Mouse (Mus musculus): ENCODE data around the gene H2al1i. TPM values are rescaled to one million over a fixed set of nuclear protein-coding genes. Genes with fewer than 3 reads are reported as not detected.
"Not testable (repeated sequence)": the region's sequence is repeated elsewhere in the genome, so short reads cannot be mapped to it uniquely, and the experiment has no call there.

Gene H2al1i
- polyA plus RNA-seq (2014; fragmentation: Nextera tagmentation; extraction: Ambion mirVana), result not detected in 2 replicates

GRCm38 (mm10) chrX:11324359-11324758 lies at the start of gene H2al1i:
H2al1i (plus strand) TSS chrX:11324659.
- H3K36me3 ChIP-seq (ENCODE audit: control insufficient read depth, insufficient read depth, low read length); H3K4me2 ChIP-seq (ENCODE audit: low read depth, severe bottlenecking); H3K27me3 ChIP-seq (ENCODE audit: control insufficient read depth, insufficient read depth, low read length); H3K9ac ChIP-seq (ENCODE audit: low read length); H3K4me1 ChIP-seq (ENCODE audit: control insufficient read depth, insufficient read depth, low read length); H3K27ac ChIP-seq (replicated peaks; ENCODE audit: low read depth, low read length); ATAC-seq (ENCODE audit: insufficient number of reproducible peaks, low FRiP score, low TSS enrichment, low read depth); H3K9me3 ChIP-seq (ENCODE audit: control insufficient read depth, low read length); DNase-seq (ENCODE audit: low spot score); H3K4me3 ChIP-seq (ENCODE audit: low read depth, low read length): not testable (repeated sequence)
- WGBS, result 88% methylated on average over 2 of the region's 5 CpGs

GRCm38 (mm10) chrX:11277083-11277482 lies 47.4 kb upstream of the H2al1i start:
- no peak overlapping the region for H3K4me3 ChIP-seq (ENCODE audit: low read depth, low read length)
- H3K9me3 ChIP-seq (ENCODE audit: control insufficient read depth, low read length), result no peaks in the 10 kb centered on the region
- no peak overlapping the region for H3K27ac ChIP-seq (replicated peaks; ENCODE audit: low read depth, low read length)
- peaks cover 7% of the 10 kb centered on the region; the same call in 1 of the 2 replicates for H3K27me3 ChIP-seq (ENCODE audit: control insufficient read depth, insufficient read depth, low read length)
- ATAC-seq (ENCODE audit: insufficient number of reproducible peaks, low FRiP score, low TSS enrichment, low read depth), result no peak
- no peak overlapping the region for H3K9ac ChIP-seq (ENCODE audit: low read length)
- no peaks in the 10 kb centered on the region for H3K4me1 ChIP-seq (ENCODE audit: control insufficient read depth, insufficient read depth, low read length)
- H3K36me3 ChIP-seq (ENCODE audit: control insufficient read depth, insufficient read depth, low read length), result no peaks in the 10 kb centered on the region
- 91% methylated on average over 6 of the region's 6 CpGs for WGBS
- H3K4me2 ChIP-seq (ENCODE audit: low read depth, severe bottlenecking), result no peak overlapping the region
- no peak for DNase-seq (ENCODE audit: low spot score)

- Histone ChIP-seq H3K4me3 (ENCODE audit: low read depth, low read length) (no peak overlapping the region), H3K27ac (replicated peaks; ENCODE audit: low read depth, low read length) (no peak overlapping the region), H3K36me3 (ENCODE audit: control insufficient read depth, insufficient read depth, low read length) (no peaks in the 10 kb centered on the region), H3K9ac (ENCODE audit: low read length) (no peak overlapping the region), H3K4me1 (ENCODE audit: control insufficient read depth, insufficient read depth, low read length) (no peaks in the 10 kb centered on the region), H3K9me3 (ENCODE audit: control insufficient read depth, low read length) (no peaks in the 10 kb centered on the region), H3K4me2 (ENCODE audit: low read depth, severe bottlenecking) (no peak overlapping the region), H3K27me3 (ENCODE audit: control insufficient read depth, insufficient read depth, low read length) (peaks cover 7% of the 10 kb centered on the region; the same call in 1 of the 2 replicates)
- no peak for ATAC-seq (ENCODE audit: insufficient number of reproducible peaks, low FRiP score, low TSS enrichment, low read depth)
- WGBS, result 63% methylated on average over 2 of the region's 2 CpGs
- no peak for DNase-seq (ENCODE audit: low spot score)
These were observed 43.7 kb upstream of the H2al1i start for GRCm38 (mm10) chrX:11280741-11281140.

- H3K9ac ChIP-seq (ENCODE audit: low read length), result no peak overlapping the region
- no peaks in the 10 kb centered on the region for H3K4me1 ChIP-seq (ENCODE audit: control insufficient read depth, insufficient read depth, low read length)
- H3K9me3 ChIP-seq (ENCODE audit: control insufficient read depth, low read length), result no peaks in the 10 kb centered on the region
- DNase-seq (ENCODE audit: low spot score), result no peak
- H3K36me3 ChIP-seq (ENCODE audit: control insufficient read depth, insufficient read depth, low read length), result no peaks in the 10 kb centered on the region
- no peak overlapping the region for H3K4me2 ChIP-seq (ENCODE audit: low read depth, severe bottlenecking)
- no peak overlapping the region for H3K4me3 ChIP-seq (ENCODE audit: low read depth, low read length)
- H3K27me3 ChIP-seq (ENCODE audit: control insufficient read depth, insufficient read depth, low read length), result peaks cover 6% of the 10 kb centered on the region; the same call in 1 of the 2 replicates
- WGBS, result 77% methylated on average over 14 of the region's 14 CpGs
- no peak overlapping the region for H3K27ac ChIP-seq (replicated peaks; ENCODE audit: low read depth, low read length)
- ATAC-seq (ENCODE audit: insufficient number of reproducible peaks, low FRiP score, low TSS enrichment, low read depth), result no peak
These were observed 36.1 kb upstream of the H2al1i start for GRCm38 (mm10) chrX:11288306-11288882.

- ATAC-seq (ENCODE audit: insufficient number of reproducible peaks, low FRiP score, low TSS enrichment, low read depth), result no peak
- 76% methylated on average over 4 of the region's 4 CpGs for WGBS
- Histone ChIP-seq H3K27me3 (ENCODE audit: control insufficient read depth, insufficient read depth, low read length) (peaks cover 6% of the 10 kb centered on the region; the same call in 1 of the 2 replicates), H3K4me2 (ENCODE audit: low read depth, severe bottlenecking) (no peak overlapping the region), H3K27ac (replicated peaks; ENCODE audit: low read depth, low read length) (no peak overlapping the region), H3K36me3 (ENCODE audit: control insufficient read depth, insufficient read depth, low read length) (no peaks in the 10 kb centered on the region), H3K9me3 (ENCODE audit: control insufficient read depth, low read length) (no peaks in the 10 kb centered on the region), H3K4me3 (ENCODE audit: low read depth, low read length) (no peak overlapping the region), H3K4me1 (ENCODE audit: control insufficient read depth, insufficient read depth, low read length) (no peaks in the 10 kb centered on the region), H3K9ac (ENCODE audit: low read length) (no peak overlapping the region)
- DNase-seq (ENCODE audit: low spot score), result no peak
These were observed 35.2 kb upstream of the H2al1i start for GRCm38 (mm10) chrX:11289244-11289643.

- H3K9me3 ChIP-seq (ENCODE audit: control insufficient read depth, low read length); ATAC-seq (ENCODE audit: insufficient number of reproducible peaks, low FRiP score, low TSS enrichment, low read depth); H3K4me3 ChIP-seq (ENCODE audit: low read depth, low read length); H3K9ac ChIP-seq (ENCODE audit: low read length); DNase-seq (ENCODE audit: low spot score); H3K4me2 ChIP-seq (ENCODE audit: low read depth, severe bottlenecking); H3K36me3 ChIP-seq (ENCODE audit: control insufficient read depth, insufficient read depth, low read length); H3K4me1 ChIP-seq (ENCODE audit: control insufficient read depth, insufficient read depth, low read length); H3K27ac ChIP-seq (replicated peaks; ENCODE audit: low read depth, low read length); H3K27me3 ChIP-seq (ENCODE audit: control insufficient read depth, insufficient read depth, low read length): not testable (repeated sequence)
- no CpG with 5 or more reads among the region's 3 CpGs for WGBS
These were observed 25.5 kb upstream of the H2al1i start, which contains the start of gene H2al1a for GRCm38 (mm10) chrX:11298957-11299356. H2al1a (plus strand) TSS chrX:11299257.

GRCm38 (mm10) chrX:11302132-11302531 lies 22.3 kb upstream of the H2al1i start, which contains the start of gene H2al1b:
H2al1b (plus strand) TSS chrX:11302432.
- not testable (repeated sequence) for H3K27ac ChIP-seq (replicated peaks; ENCODE audit: low read depth, low read length); H3K9me3 ChIP-seq (ENCODE audit: control insufficient read depth, low read length); H3K9ac ChIP-seq (ENCODE audit: low read length); H3K4me1 ChIP-seq (ENCODE audit: control insufficient read depth, insufficient read depth, low read length); H3K4me3 ChIP-seq (ENCODE audit: low read depth, low read length); DNase-seq (ENCODE audit: low spot score); H3K4me2 ChIP-seq (ENCODE audit: low read depth, severe bottlenecking); ATAC-seq (ENCODE audit: insufficient number of reproducible peaks, low FRiP score, low TSS enrichment, low read depth); H3K36me3 ChIP-seq (ENCODE audit: control insufficient read depth, insufficient read depth, low read length); H3K27me3 ChIP-seq (ENCODE audit: control insufficient read depth, insufficient read depth, low read length)
- WGBS, result 100% methylated on average over 1 of the region's 3 CpGs

GRCm38 (mm10) chrX:11305355-11305754 lies 19.1 kb upstream of the H2al1i start, which contains the start of gene H2al1c:
H2al1c (plus strand) TSS chrX:11305655.
- H3K27ac ChIP-seq (replicated peaks; ENCODE audit: low read depth, low read length); DNase-seq (ENCODE audit: low spot score); ATAC-seq (ENCODE audit: insufficient number of reproducible peaks, low FRiP score, low TSS enrichment, low read depth); H3K36me3 ChIP-seq (ENCODE audit: control insufficient read depth, insufficient read depth, low read length); H3K27me3 ChIP-seq (ENCODE audit: control insufficient read depth, insufficient read depth, low read length); H3K9ac ChIP-seq (ENCODE audit: low read length); H3K4me3 ChIP-seq (ENCODE audit: low read depth, low read length); H3K4me2 ChIP-seq (ENCODE audit: low read depth, severe bottlenecking); H3K9me3 ChIP-seq (ENCODE audit: control insufficient read depth, low read length); H3K4me1 ChIP-seq (ENCODE audit: control insufficient read depth, insufficient read depth, low read length): not testable (repeated sequence)
- WGBS, result 100% methylated on average over 1 of the region's 6 CpGs

- not testable (repeated sequence) for H3K4me2 ChIP-seq (ENCODE audit: low read depth, severe bottlenecking); DNase-seq (ENCODE audit: low spot score); H3K27ac ChIP-seq (replicated peaks; ENCODE audit: low read depth, low read length); H3K27me3 ChIP-seq (ENCODE audit: control insufficient read depth, insufficient read depth, low read length); H3K9ac ChIP-seq (ENCODE audit: low read length); H3K4me1 ChIP-seq (ENCODE audit: control insufficient read depth, insufficient read depth, low read length); H3K9me3 ChIP-seq (ENCODE audit: control insufficient read depth, low read length); H3K4me3 ChIP-seq (ENCODE audit: low read depth, low read length); H3K36me3 ChIP-seq (ENCODE audit: control insufficient read depth, insufficient read depth, low read length); ATAC-seq (ENCODE audit: insufficient number of reproducible peaks, low FRiP score, low TSS enrichment, low read depth)
- WGBS, result no CpG with 5 or more reads among the region's 6 CpGs
These were observed 15.9 kb upstream of the H2al1i start, which contains the start of gene H2al1d for GRCm38 (mm10) chrX:11308524-11308923. H2al1d (plus strand) TSS chrX:11308824.

Measured in limb, embryonic 11.5 days (tissue).